Mouse (Mus musculus) hindlimb bud, embryonic 11.5 days (tissue): ENCODE data around the gene Tanc1.

Experiments used
- DNase-seq: peaks from one replicate; pipeline ENCODE4 v3.0.0-alpha.2; 2012; ENCODE audit warnings: low read depth, low spot score; ENCODE audit errors: extremely low spot score

Gene Tanc1

GRCm38 (mm10) chr2:59612733-59613473 is 1.1 kb downstream of the Tanc1 start:
- DNase-seq = no peak

GRCm38 (mm10) chr2:59613474-59614019 is 1.7 kb downstream of the Tanc1 start:
- no peak for DNase-seq

- no peak for DNase-seq
Observed at GRCm38 (mm10) chr2:59616890-59617289, 5.0 kb downstream of the Tanc1 start.

GRCm38 (mm10) chr2:59618996-59619395 is 7.2 kb downstream of the Tanc1 start:
- DNase-seq = no peak

- no peak for DNase-seq
Observed at GRCm38 (mm10) chr2:59620601-59621000, 8.8 kb downstream of the Tanc1 start.

GRCm38 (mm10) chr2:59622514-59623139 is 10.8 kb downstream of the Tanc1 start:
- DNase-seq = no peak

GRCm38 (mm10) chr2:59623858-59624257 is 12.0 kb downstream of the Tanc1 start:
- no peak for DNase-seq

GRCm38 (mm10) chr2:59625416-59625815 is 13.6 kb downstream of the Tanc1 start:
- DNase-seq = no peak

GRCm38 (mm10) chr2:59625927-59626326 is 14.1 kb downstream of the Tanc1 start:
- DNase-seq = no peak

GRCm38 (mm10) chr2:59626422-59626821 is 14.6 kb downstream of the Tanc1 start:
- no peak for DNase-seq

GRCm38 (mm10) chr2:59627502-59627901 is 15.7 kb downstream of the Tanc1 start:
- no peak for DNase-seq

- DNase-seq = no peak
Observed at GRCm38 (mm10) chr2:59628057-59628901, 16.4 kb downstream of the Tanc1 start.

GRCm38 (mm10) chr2:59629829-59630228 is 18.0 kb downstream of the Tanc1 start:
- no peak for DNase-seq

- no peak for DNase-seq
Observed at GRCm38 (mm10) chr2:59631406-59631805, 19.6 kb downstream of the Tanc1 start.

GRCm38 (mm10) chr2:59633761-59634430 is 22.1 kb downstream of the Tanc1 start:
- DNase-seq = no peak

- DNase-seq = no peak
Observed at GRCm38 (mm10) chr2:59637040-59637785, 25.4 kb downstream of the Tanc1 start.

GRCm38 (mm10) chr2:59642722-59643121 is 30.9 kb downstream of the Tanc1 start:
- DNase-seq = no peak

- no peak for DNase-seq
Observed at GRCm38 (mm10) chr2:59644816-59645215, 33.0 kb downstream of the Tanc1 start.

GRCm38 (mm10) chr2:59645515-59645914 is 33.7 kb downstream of the Tanc1 start:
- DNase-seq = no peak

GRCm38 (mm10) chr2:59646740-59647390 is 35.0 kb downstream of the Tanc1 start:
- DNase-seq = no peak
